10 mouse cellular contexts compared by ENCODE assay signal in genomic region chr11:106502631-106503424, GRCm38 (mm10). TPM values are rescaled to one million over a fixed set of nuclear protein-coding genes. Genes with fewer than 3 reads are reported as not detected.
DNase-seq lines count a peak whose midpoint lies in the region; ATAC-seq and TF ChIP-seq lines count a peak whose summit lies in the region.
"Had no signal": no experiment of that assay in that cellular context is flagged by ENCODE, and none has a peak within 500 bp of the region (broad histone marks: within the 10 kb centered on the region; RNA-seq: fewer than 3 reads in every experiment).

No protein-coding gene starts in this region.

- H3K27ac ChIP-seq in heart, embryonic 11.5 days (ENCODE audit: low read depth, low read length) = peak overlapping the region; percentile 7
- no peak overlapping the region for H3K27ac ChIP-seq in heart, embryonic 10.5 days
- H3K27ac ChIP-seq in midbrain, embryonic 11.5 days (ENCODE audit: low read depth, low read length) = peak overlapping the region; percentile 15; the same call in 1 of the 2 replicates
- no peak overlapping the region for H3K27ac ChIP-seq in midbrain, postnatal 0 days (ENCODE audit: low read depth, low read length)
- 0 out of 2 replicates have a peak overlapping the region, but pooled peaks have one; percentile 20 for H3K27ac ChIP-seq in hindbrain, embryonic 14.5 days
- H3K27ac ChIP-seq in stomach, embryonic 16.5 days (ENCODE audit: low read length) = peak overlapping the region; percentile 14; the same call in 1 of the 2 replicates

- H3K36me3 ChIP-seq in heart, embryonic 11.5 days (ENCODE audit: control insufficient read depth, insufficient read depth, low read length) = no peaks in the 10 kb centered on the region
- peaks cover 8% of the 10 kb centered on the region for H3K36me3 ChIP-seq in heart, embryonic 10.5 days
- no peaks in the 10 kb centered on the region for H3K36me3 ChIP-seq in midbrain, embryonic 11.5 days (ENCODE audit: control insufficient read depth, insufficient read depth, low read length)
- no peaks in the 10 kb centered on the region for H3K36me3 ChIP-seq in midbrain, postnatal 0 days (ENCODE audit: insufficient read depth, low read length)
- peaks cover 9% of the 10 kb centered on the region for H3K36me3 ChIP-seq in hindbrain, embryonic 14.5 days (replicated peaks; ENCODE audit: control insufficient read depth, insufficient read depth)
- no peaks in the 10 kb centered on the region for H3K36me3 ChIP-seq in stomach, embryonic 16.5 days (ENCODE audit: control insufficient read depth, insufficient read depth, low read length)

- no peaks in the 10 kb centered on the region; the same call in 1 of the 2 replicates for H3K4me1 ChIP-seq in heart, embryonic 11.5 days (ENCODE audit: control insufficient read depth, insufficient read depth, low read length)
- H3K4me1 ChIP-seq in heart, embryonic 10.5 days = peaks cover 4% of the 10 kb centered on the region; the same call in 1 of the 2 replicates
- peaks cover 5% of the 10 kb centered on the region; the same call in 1 of the 2 replicates for H3K4me1 ChIP-seq in midbrain, embryonic 11.5 days (ENCODE audit: control insufficient read depth, insufficient read depth, low read length)
- H3K4me1 ChIP-seq in midbrain, postnatal 0 days (ENCODE audit: insufficient read depth, low read length) = no peaks in the 10 kb centered on the region
- H3K4me1 ChIP-seq in hindbrain, embryonic 14.5 days (replicated peaks; ENCODE audit: control insufficient read depth, insufficient read depth, low read length) = peaks cover 10% of the 10 kb centered on the region; the same call in 1 of the 2 replicates
- no peaks in the 10 kb centered on the region for H3K4me1 ChIP-seq in stomach, embryonic 16.5 days (ENCODE audit: control insufficient read depth, insufficient read depth, low read length)

- no peak overlapping the region for H3K4me2 ChIP-seq in heart, embryonic 11.5 days
- no peak overlapping the region for H3K4me2 ChIP-seq in midbrain, embryonic 11.5 days
- no peak overlapping the region for H3K4me2 ChIP-seq in midbrain, postnatal 0 days (ENCODE audit: low read depth, low read length, poor library complexity, severe bottlenecking)
- no peak overlapping the region for H3K4me2 ChIP-seq in hindbrain, embryonic 14.5 days (replicated peaks)
- no peak overlapping the region for H3K4me2 ChIP-seq in stomach, embryonic 16.5 days (ENCODE audit: low read depth, low read length)

- 68% methylated on average over 13 of the region's 13 CpGs for WGBS in heart, embryonic 11.5 days (ENCODE audit: insufficient replicate concordance)
- WGBS in heart, embryonic 10.5 days = 66% methylated on average over 13 of the region's 13 CpGs
- WGBS in midbrain, embryonic 11.5 days = 69% methylated on average over 13 of the region's 13 CpGs
- WGBS in midbrain, postnatal 0 days = 62% methylated on average over 13 of the region's 13 CpGs
- 62% methylated on average over 13 of the region's 13 CpGs for WGBS in hindbrain, embryonic 14.5 days
- WGBS in stomach, embryonic 16.5 days = 58% methylated on average over 13 of the region's 13 CpGs

- ATAC-seq in heart, embryonic 11.5 days (replicated peaks; ENCODE audit: insufficient number of reproducible peaks, low FRiP score, low TSS enrichment) = no peak
- no peak for ATAC-seq in midbrain, embryonic 11.5 days (ENCODE audit: low FRiP score)
- ATAC-seq in midbrain, postnatal 0 days (ENCODE audit: low FRiP score) = no peak
- ATAC-seq in hindbrain, embryonic 14.5 days (ENCODE audit: low FRiP score) = no peak
- no peak for ATAC-seq in stomach, embryonic 16.5 days (ENCODE audit: insufficient read depth, low FRiP score)
- ATAC-seq: CD4-positive, CD25-positive, alpha-beta regulatory T cell, adult 4 months had no signal

- no peak for DNase-seq in heart, embryonic 10.5 days (ENCODE audit: low spot score)
- peak; percentile 86 for DNase-seq in midbrain, embryonic 11.5 days (ENCODE audit: low spot score, missing footprints)
- no peak for DNase-seq in midbrain, postnatal 0 days (ENCODE audit: low spot score)
- no peak for DNase-seq in hindbrain, embryonic 14.5 days (ENCODE audit: low spot score)
- no peak for DNase-seq in left cerebral cortex, adult 9 months (ENCODE audit: low spot score in 2 of 2)
- no peak for DNase-seq in left cerebral cortex, adult 8-10 months (ENCODE audit: low spot score in 2 of 2)
- DNase-seq: adrenal gland, postnatal 25 days had no signal

- H3K27me3 ChIP-seq in heart, embryonic 11.5 days (ENCODE audit: control insufficient read depth, insufficient read depth, low read length) = no peaks in the 10 kb centered on the region
- no peaks in the 10 kb centered on the region for H3K27me3 ChIP-seq in heart, embryonic 10.5 days (ENCODE audit: insufficient read depth, poor library complexity, severe bottlenecking)
- no peaks in the 10 kb centered on the region for H3K27me3 ChIP-seq in midbrain, embryonic 11.5 days (ENCODE audit: control insufficient read depth, insufficient read depth, low read length)
- H3K27me3 ChIP-seq in midbrain, postnatal 0 days (ENCODE audit: insufficient read depth, low read length) = no peaks in the 10 kb centered on the region
- no peaks in the 10 kb centered on the region for H3K27me3 ChIP-seq in hindbrain, embryonic 14.5 days (ENCODE audit: control insufficient read depth, insufficient read depth, low read length)
- H3K27me3 ChIP-seq in stomach, embryonic 16.5 days (ENCODE audit: control insufficient read depth, insufficient read depth, low read length) = no peaks in the 10 kb centered on the region

- H3K9ac ChIP-seq in heart, embryonic 11.5 days (ENCODE audit: low read depth, low read length) = no peak overlapping the region
- no peak overlapping the region for H3K9ac ChIP-seq in midbrain, embryonic 11.5 days (ENCODE audit: low read length)
- no peak overlapping the region for H3K9ac ChIP-seq in midbrain, postnatal 0 days (replicated peaks; ENCODE audit: low read length, poor library complexity, severe bottlenecking)
- H3K9ac ChIP-seq in hindbrain, embryonic 14.5 days = no peak overlapping the region
- no peak overlapping the region for H3K9ac ChIP-seq in stomach, embryonic 16.5 days (ENCODE audit: low read length)

- H3K9me3 ChIP-seq in heart, embryonic 11.5 days (replicated peaks; ENCODE audit: control insufficient read depth, low read length) = no peaks in the 10 kb centered on the region
- H3K9me3 ChIP-seq in heart, embryonic 10.5 days = no peaks in the 10 kb centered on the region
- H3K9me3 ChIP-seq in midbrain, embryonic 11.5 days (ENCODE audit: control insufficient read depth, low read length) = no peaks in the 10 kb centered on the region
- H3K9me3 ChIP-seq in midbrain, postnatal 0 days (ENCODE audit: low read length) = no peaks in the 10 kb centered on the region
- no peaks in the 10 kb centered on the region for H3K9me3 ChIP-seq in hindbrain, embryonic 14.5 days (ENCODE audit: control insufficient read depth, low read length)
- no peaks in the 10 kb centered on the region for H3K9me3 ChIP-seq in stomach, embryonic 16.5 days (replicated peaks; ENCODE audit: control insufficient read depth, low read length)

- no peak overlapping the region for H3K4me3 ChIP-seq in heart, embryonic 11.5 days (ENCODE audit: low read depth, low read length)
- no peak overlapping the region for H3K4me3 ChIP-seq in heart, embryonic 10.5 days
- no peak overlapping the region for H3K4me3 ChIP-seq in midbrain, embryonic 11.5 days (ENCODE audit: low read depth, low read length)
- no peak overlapping the region for H3K4me3 ChIP-seq in midbrain, postnatal 0 days (ENCODE audit: low read depth, low read length)
- H3K4me3 ChIP-seq in hindbrain, embryonic 14.5 days (replicated peaks; ENCODE audit: low read length) = no peak overlapping the region
- H3K4me3 ChIP-seq in stomach, embryonic 16.5 days (replicated peaks; ENCODE audit: low read length) = no peak overlapping the region

- TF ChIP-seq CTCF in midbrain, postnatal 0 days (IDR thresholded peaks at IDR 0.05) = no peak

RNA-seq across cellular contexts. Expression of gene Ern1, which starts 15.2 kb away (rescaled TPM):
- polyA plus RNA-seq in heart, embryonic 11.5 days (2014; fragmentation: Nextera tagmentation; extraction: Ambion mirVana) = 3.7 and 4.4 TPM in 2 replicates
- polyA plus RNA-seq in heart, embryonic 10.5 days (2016; fragmentation: Nextera tagmentation; extraction: Ambion mirVana) = 5.3 and 5.5 TPM in 2 replicates
- 4.6 and 5.5 TPM in 2 replicates for polyA plus RNA-seq in midbrain, embryonic 11.5 days (2014; fragmentation: Nextera tagmentation; extraction: Ambion mirVana)
- total RNA-seq in midbrain, postnatal 0 days (2014; rRNA removed) = 10.1 and 10.3 TPM in 2 replicates
- polyA plus RNA-seq in midbrain, postnatal 0 days (2015; fragmentation: Nextera tagmentation; extraction: Ambion mirVana) = 2.2 and 3.7 TPM in 2 replicates
- 5.0 and 7.2 TPM in 2 replicates for polyA plus RNA-seq in hindbrain, embryonic 14.5 days (2014; fragmentation: Nextera tagmentation; extraction: Ambion mirVana)
- 6.3 and 9.4 TPM in 2 replicates for polyA plus RNA-seq in stomach, embryonic 16.5 days (2015; fragmentation: Nextera tagmentation; extraction: Ambion mirVana)
- 10 to 100 TPM in 1 of 4 experiments, 1 to 10 TPM in 3; 8.2 to 10.5 (median 9.2) TPM for total RNA-seq in left cerebral cortex, adult 8-10 months (2022)

Comparison
In these comparisons a context has a peak if more than half of its experiments do, and no peak if none do; other contexts are left out.
1. H3K27ac ChIP-seq: peak in heart, embryonic 11.5 days (single experiment), midbrain, embryonic 11.5 days (single experiment), hindbrain, embryonic 14.5 days (single experiment) and stomach, embryonic 16.5 days (single experiment); none in heart, embryonic 10.5 days (single experiment) and midbrain, postnatal 0 days (single experiment).